Mouse (Mus musculus) neural tube, embryonic 10.5 days (tissue): Measurements from ENCODE around the gene Stx2.

Experiments
- DNase-seq: peaks from one replicate; pipeline ENCODE4 v3.0.0-alpha.2; 2017; ENCODE audit warnings: low spot score; ENCODE audit errors: extremely low spot score

The Stx2 gene

GRCm38 (mm10) chr5:129008412-129008826, at the start of gene Stx2:
Stx2 (minus strand) TSS chr5:129008574.
- peak; percentile 88 for DNase-seq

- no peak for DNase-seq
These were observed 46.4 kb upstream of the Stx2 start for GRCm38 (mm10) chr5:129054675-129055284.

GRCm38 (mm10) chr5:129052636-129053355, 44.4 kb upstream of the Stx2 start:
- DNase-seq: no peak

- DNase-seq: no peak
These were observed 43.5 kb upstream of the Stx2 start for GRCm38 (mm10) chr5:129051910-129052309.

- no peak for DNase-seq
These were observed 41.0 kb upstream of the Stx2 start for GRCm38 (mm10) chr5:129049372-129049771.

- DNase-seq: no peak
These were observed 37.5 kb upstream of the Stx2 start for GRCm38 (mm10) chr5:129045641-129046580.

- DNase-seq: no peak
These were observed 29.4 kb upstream of the Stx2 start for GRCm38 (mm10) chr5:129037739-129038138.

GRCm38 (mm10) chr5:129036678-129037077, 28.3 kb upstream of the Stx2 start:
- DNase-seq: no peak

GRCm38 (mm10) chr5:129029131-129029723, 20.9 kb upstream of the Stx2 start:
- DNase-seq: no peak

- no peak for DNase-seq
These were observed 18.3 kb upstream of the Stx2 start for GRCm38 (mm10) chr5:129026637-129027036.

GRCm38 (mm10) chr5:129026171-129026570, 17.8 kb upstream of the Stx2 start:
- DNase-seq: no peak

- no peak for DNase-seq
These were observed 17.4 kb upstream of the Stx2 start for GRCm38 (mm10) chr5:129025725-129026124.

- DNase-seq: peak; percentile 37
These were observed 16.7 kb upstream of the Stx2 start for GRCm38 (mm10) chr5:129025048-129025447.

GRCm38 (mm10) chr5:129020731-129021130, 12.4 kb upstream of the Stx2 start:
- DNase-seq: no peak

- no peak for DNase-seq
These were observed 11.9 kb upstream of the Stx2 start for GRCm38 (mm10) chr5:129020300-129020668.

- peak; percentile 96 for DNase-seq
These were observed 11.3 kb upstream of the Stx2 start, which contains the start of gene Ran for GRCm38 (mm10) chr5:129019497-129020299. Ran (plus strand) TSS chr5:129020069.

- no peak for DNase-seq
These were observed 10.6 kb upstream of the Stx2 start for GRCm38 (mm10) chr5:129018782-129019489.

GRCm38 (mm10) chr5:129016370-129016769, 8.0 kb upstream of the Stx2 start:
- no peak for DNase-seq

GRCm38 (mm10) chr5:129015540-129015939, 7.2 kb upstream of the Stx2 start:
- DNase-seq: no peak

- no peak for DNase-seq
These were observed 6.6 kb upstream of the Stx2 start for GRCm38 (mm10) chr5:129015020-129015419.
